Mouse (Mus musculus): ENCODE measurements around the gene Relch.

GRCm38 (mm10) chr1:105653981-105654380, 9.7 kb upstream of the Relch start:
- TF ChIP-seq CTCF (IDR thresholded peaks at IDR 0.05 in 2 of 3, conservative IDR thresholded peaks at IDR 0.05 in 1 of 3; ENCODE audit: control insufficient read depth in 1 of 3, insufficient read depth in 1 of 3, low read depth in 2 of 3, low read length in 3 of 3, poor library complexity in 1 of 3, severe bottlenecking in 1 of 3) (no peak), POLR2A (IDR thresholded peaks at IDR 0.05; ENCODE audit: control insufficient read depth in 1 of 2, insufficient read depth in 1 of 2, low read depth in 1 of 2, low read length in 2 of 2, poor library complexity in 1 of 2) (no peak), GATA1 (IDR thresholded peaks at IDR 0.05; ENCODE audit: low read depth, low read length) (0 out of 2 replicates have a peak, but pooled peaks have one; percentile 16), USF2 (IDR thresholded peaks at IDR 0.05; ENCODE audit: borderline replicate concordance in 1 of 2, insufficient read depth in 1 of 2, low read depth in 1 of 2, low read length in 2 of 2) (no peak), NELFE (IDR thresholded peaks at IDR 0.05; ENCODE audit: low read depth, low read length) (no peak)
